Mouse (Mus musculus): ENCODE data around the gene Meis3. TPM values are rescaled to one million over a fixed set of nuclear protein-coding genes. Genes with fewer than 3 reads are reported as not detected.

Gene Meis3
- total and polyA plus RNA-seq, 2 experiments from 2014 or later, result 90.9 to 98.6 TPM

DNA sequence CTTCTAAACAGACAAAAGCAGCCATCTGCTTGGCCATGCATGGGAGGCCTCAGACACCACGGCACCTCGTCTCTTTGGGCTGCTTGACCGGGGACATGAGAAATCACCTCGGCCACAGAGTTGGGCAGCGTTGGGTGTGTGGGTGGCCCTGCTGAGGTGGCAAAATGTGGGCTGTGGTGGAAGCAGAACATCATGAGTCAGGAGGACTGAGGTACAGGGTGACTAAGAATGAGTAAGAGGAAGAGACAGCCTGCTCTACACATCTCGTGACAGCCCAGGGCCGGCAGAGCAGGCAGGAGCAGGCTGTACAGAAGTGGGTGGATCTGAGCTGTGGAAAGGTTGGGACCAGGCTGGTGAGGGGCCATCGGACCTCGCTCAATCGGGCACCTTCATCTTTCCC, 32.6 kb downstream of the Meis3 start:
- H3K36me3 ChIP-seq (ENCODE audit: insufficient read depth), result peaks cover 58% of the 10 kb centered on the region

DNA sequence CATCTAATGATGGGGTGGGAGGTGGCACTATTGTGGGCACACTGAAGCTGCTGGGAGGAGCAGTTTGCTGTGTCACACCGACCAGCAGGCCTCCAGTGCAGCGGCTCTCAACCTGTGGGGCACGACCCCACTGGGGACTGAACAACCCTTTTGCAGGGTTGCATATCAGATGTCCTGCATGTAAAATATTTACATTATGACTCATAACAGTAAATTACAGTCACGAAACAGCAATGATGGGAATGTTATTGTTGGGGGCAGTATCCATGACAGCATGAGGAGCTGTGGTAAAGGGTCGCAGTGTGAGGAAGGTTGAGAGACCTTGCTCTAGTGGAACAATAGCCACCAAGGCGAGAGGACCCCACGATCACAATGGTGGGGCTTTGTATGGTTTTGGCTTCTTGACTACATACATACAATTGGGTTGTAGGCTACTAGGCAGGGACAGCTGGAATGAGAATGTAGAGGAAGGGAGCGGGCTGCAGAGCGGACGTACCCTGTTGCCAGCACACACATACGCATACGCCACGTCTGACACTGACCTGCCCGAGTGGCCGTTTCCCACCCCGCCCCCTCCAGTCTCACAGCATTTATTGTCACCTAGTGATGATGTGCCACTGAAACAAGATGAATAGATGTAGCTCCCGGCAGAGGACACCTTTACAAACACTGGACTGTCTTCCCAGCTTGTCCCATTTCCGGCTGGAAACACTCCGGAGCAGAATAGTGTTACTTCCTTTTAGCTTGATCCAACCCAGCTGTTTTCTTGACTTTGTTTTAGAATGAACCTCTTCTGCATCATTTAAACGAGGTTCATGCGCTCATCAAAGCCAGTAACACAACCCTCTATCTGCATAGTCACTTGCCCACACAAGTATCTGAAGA, 34.1 kb downstream of the Meis3 start:
- H3K4me2 ChIP-seq (ENCODE audit: low read depth), result no peak overlapping the region
- no peak overlapping the region for H3K27ac ChIP-seq (ENCODE audit: low read depth, low read length)
- H3K4me1 ChIP-seq (ENCODE audit: insufficient read depth), result no peaks in the 10 kb centered on the region
- no peak for ATAC-seq
- DNase-seq, result no peak
- H3K27me3 ChIP-seq (ENCODE audit: insufficient read depth, low read length), result no peaks in the 10 kb centered on the region
- no peak for TF ChIP-seq CTCF (IDR thresholded peaks at IDR 0.05; ENCODE audit: low read depth)
- no peaks in the 10 kb centered on the region for H3K9me3 ChIP-seq (ENCODE audit: low read length)
- H3K36me3 ChIP-seq (ENCODE audit: insufficient read depth), result peaks cover 58% of the 10 kb centered on the region
- no peak overlapping the region for H3K9ac ChIP-seq
- 91% methylated on average over 21 of the region's 21 CpGs for WGBS
- no peak overlapping the region for H3K4me3 ChIP-seq (ENCODE audit: low read depth, low read length)

More for the DNA sequence above, 32.6 kb downstream of the Meis3 start:
- Histone ChIP-seq H3K4me3 (ENCODE audit: low read depth, low read length) (no peak overlapping the region), H3K27ac (ENCODE audit: low read depth, low read length) (no peak overlapping the region), H3K4me2 (ENCODE audit: low read depth) (no peak overlapping the region), H3K9ac (no peak overlapping the region), H3K4me1 (ENCODE audit: insufficient read depth) (no peaks in the 10 kb centered on the region), H3K27me3 (ENCODE audit: insufficient read depth, low read length) (no peaks in the 10 kb centered on the region), H3K9me3 (ENCODE audit: low read length) (no peaks in the 10 kb centered on the region)
- ATAC-seq (no peak; the same call in 1 of the 2 replicates), DNase-seq (no peak)
- TF ChIP-seq CTCF (IDR thresholded peaks at IDR 0.05; ENCODE audit: low read depth), result no peak
- WGBS, result 91% methylated on average over 10 of the region's 10 CpGs

DNA sequence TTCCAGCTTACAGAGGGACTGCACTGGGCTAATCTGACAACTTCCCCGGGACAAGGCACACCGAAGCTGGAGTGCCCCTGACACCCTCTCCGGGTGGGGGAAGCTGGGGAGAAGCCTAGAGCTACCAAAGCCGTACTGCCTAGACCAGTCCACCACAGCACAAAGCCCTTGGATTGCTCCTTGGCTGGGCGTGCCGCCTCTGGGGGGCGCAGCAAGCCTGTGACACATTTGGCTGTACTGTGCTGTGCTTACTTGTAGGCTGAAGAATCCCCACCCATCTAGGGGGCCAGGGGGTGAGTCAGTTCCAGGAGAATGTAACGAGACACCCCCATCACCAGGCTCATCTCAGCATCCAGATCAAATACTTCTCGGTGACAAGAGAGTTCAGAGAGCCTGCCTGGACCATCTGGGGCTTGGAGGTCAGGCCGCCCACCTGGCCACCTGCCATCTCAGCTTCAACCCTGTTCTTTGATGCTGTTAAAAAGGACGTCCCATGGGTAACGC, 36.0 kb downstream of the Meis3 start:
- H3K4me3 ChIP-seq (ENCODE audit: low read depth, low read length), result no peak overlapping the region
- no peaks in the 10 kb centered on the region for H3K9me3 ChIP-seq (ENCODE audit: low read length)
- H3K27ac ChIP-seq (ENCODE audit: low read depth, low read length), result no peak overlapping the region
- no peaks in the 10 kb centered on the region for H3K4me1 ChIP-seq (ENCODE audit: insufficient read depth)
- WGBS, result 78% methylated on average over 12 of the region's 12 CpGs
- DNase-seq (no peak), ATAC-seq (peak; percentile 38; the same call in 1 of the 2 replicates)
- H3K27me3 ChIP-seq (ENCODE audit: insufficient read depth, low read length), result no peaks in the 10 kb centered on the region
- H3K36me3 ChIP-seq (ENCODE audit: insufficient read depth), result peaks cover 68% of the 10 kb centered on the region
- 0 out of 2 replicates have a peak, but pooled peaks have one; percentile 4 for TF ChIP-seq CTCF (IDR thresholded peaks at IDR 0.05; ENCODE audit: low read depth)
- no peak overlapping the region for H3K9ac ChIP-seq
- no peak overlapping the region for H3K4me2 ChIP-seq (ENCODE audit: low read depth)

DNA sequence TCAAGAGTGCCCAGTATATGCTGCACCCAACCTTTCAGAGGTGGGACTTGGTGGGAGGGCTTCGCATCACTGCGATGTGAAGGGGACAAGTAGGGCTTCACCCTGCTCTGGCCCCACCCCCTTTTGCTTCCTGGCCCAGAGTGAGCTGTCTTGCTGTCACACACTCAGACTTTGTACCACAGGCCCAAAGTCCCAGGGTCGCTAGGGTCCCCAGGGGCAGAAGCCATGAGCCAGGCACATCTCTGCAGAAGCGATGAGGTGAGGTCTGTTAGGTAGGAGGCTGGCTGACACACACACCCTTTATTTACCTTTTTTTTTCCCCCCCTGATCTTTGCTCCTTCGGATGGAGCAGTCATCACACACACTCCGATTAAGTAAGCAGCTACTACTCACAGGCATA, 38.3 kb downstream of the Meis3 start:
- H3K27ac ChIP-seq (ENCODE audit: low read depth, low read length), result no peak overlapping the region
- no peak overlapping the region for H3K4me3 ChIP-seq (ENCODE audit: low read depth, low read length)
- no peak for TF ChIP-seq CTCF (IDR thresholded peaks at IDR 0.05; ENCODE audit: low read depth)
- peaks cover 81% of the 10 kb centered on the region for H3K36me3 ChIP-seq (ENCODE audit: insufficient read depth)
- H3K9ac ChIP-seq, result no peak overlapping the region
- DNase-seq (no peak), ATAC-seq (no peak)
- no peaks in the 10 kb centered on the region for H3K27me3 ChIP-seq (ENCODE audit: insufficient read depth, low read length)
- no peak overlapping the region for H3K4me2 ChIP-seq (ENCODE audit: low read depth)
- no peaks in the 10 kb centered on the region for H3K9me3 ChIP-seq (ENCODE audit: low read length)
- 88% methylated on average over 6 of the region's 6 CpGs for WGBS
- no peaks in the 10 kb centered on the region for H3K4me1 ChIP-seq (ENCODE audit: insufficient read depth)

DNA sequence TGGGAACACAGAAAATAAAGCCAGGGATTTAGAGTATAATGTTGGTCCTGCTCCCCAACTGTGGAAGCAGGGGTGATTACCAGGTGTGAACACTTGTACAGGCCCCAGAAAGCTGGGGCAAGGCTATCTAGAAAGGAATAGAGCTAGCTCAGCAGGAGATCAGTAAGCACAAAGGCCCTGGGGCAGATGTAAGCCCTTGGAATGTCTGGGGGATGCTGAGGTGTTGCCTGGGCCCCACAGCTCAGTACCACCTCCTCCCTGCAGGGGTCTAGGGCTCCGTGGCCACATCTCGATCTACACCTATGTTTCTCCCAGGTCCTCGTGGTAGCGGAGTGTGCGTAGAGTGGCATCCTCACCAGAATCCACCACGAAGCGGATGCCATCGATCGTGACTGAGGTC, 39.1 kb downstream of the Meis3 start:
- no peak for ATAC-seq
- DNase-seq, result no peak
- WGBS, result 93% methylated on average over 9 of the region's 9 CpGs
- Histone ChIP-seq H3K27ac (ENCODE audit: low read depth, low read length) (no peak overlapping the region), H3K9me3 (ENCODE audit: low read length) (no peaks in the 10 kb centered on the region), H3K36me3 (ENCODE audit: insufficient read depth) (peaks cover 83% of the 10 kb centered on the region), H3K4me3 (ENCODE audit: low read depth, low read length) (no peak overlapping the region), H3K27me3 (ENCODE audit: insufficient read depth, low read length) (no peaks in the 10 kb centered on the region), H3K9ac (no peak overlapping the region), H3K4me1 (ENCODE audit: insufficient read depth) (no peaks in the 10 kb centered on the region), H3K4me2 (ENCODE audit: low read depth) (no peak overlapping the region)
- TF ChIP-seq CTCF (IDR thresholded peaks at IDR 0.05; ENCODE audit: low read depth), result no peak

DNA sequence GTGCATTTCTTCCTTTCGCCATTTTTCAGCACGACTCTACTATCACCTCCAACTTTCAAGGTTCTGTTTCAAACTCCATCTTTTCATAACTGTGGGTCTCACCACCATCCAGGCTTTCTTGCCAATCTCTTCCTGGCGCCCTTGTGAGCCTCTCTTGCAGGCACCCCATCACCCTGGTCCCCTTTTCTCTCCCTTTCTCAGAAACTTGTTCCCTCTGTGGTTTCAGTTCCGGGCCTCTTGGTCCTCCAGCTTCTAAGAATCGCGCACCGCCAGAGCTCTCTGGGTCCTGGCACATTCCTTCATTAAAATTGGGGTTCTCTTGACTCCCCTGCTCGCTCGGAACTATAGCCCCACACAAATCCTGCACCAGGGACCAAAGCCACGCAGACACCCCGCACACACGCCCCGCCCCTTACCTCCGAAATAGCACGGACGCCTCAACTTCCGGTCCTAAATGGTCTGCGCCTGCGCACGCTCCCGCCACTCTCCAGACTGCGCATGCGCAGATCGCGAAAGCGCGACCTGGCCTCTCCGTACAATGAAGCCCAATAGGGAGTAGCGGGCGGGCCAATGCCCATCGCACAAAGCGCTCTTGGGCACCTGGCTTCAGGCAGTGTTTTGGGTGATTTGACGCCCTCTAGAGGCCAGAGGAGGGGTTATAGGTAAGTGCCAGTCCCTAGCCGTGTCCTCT, 46.8 kb downstream of the Meis3 start, which contains the start of gene Dhx34:
Dhx34 (minus strand) TSS at position 456 of the 691 bp plus-strand sequence.
- TF ChIP-seq CTCF (IDR thresholded peaks at IDR 0.05; ENCODE audit: low read depth), result peak; percentile 60
- DNase-seq, result peak; percentile 98
- peaks cover 8% of the 10 kb centered on the region; the same call in 1 of the 2 replicates for H3K4me1 ChIP-seq (ENCODE audit: insufficient read depth)
- H3K4me2 ChIP-seq (ENCODE audit: low read depth), result peak within 1 kb of the TSS; percentile 71
- peak within 1 kb of the TSS; percentile 77 for H3K9ac ChIP-seq
- peaks cover 14% of the 10 kb centered on the region for H3K36me3 ChIP-seq (ENCODE audit: insufficient read depth)
- peak; percentile 97 for ATAC-seq
- H3K27me3 ChIP-seq (ENCODE audit: insufficient read depth, low read length), result no peaks in the 10 kb centered on the region
- H3K4me3 ChIP-seq (ENCODE audit: low read depth, low read length), result peak within 1 kb of the TSS; percentile 63
- no peaks in the 10 kb centered on the region for H3K9me3 ChIP-seq (ENCODE audit: low read length)
- 1% methylated on average over 34 of the region's 34 CpGs for WGBS
- peak within 1 kb of the TSS; percentile 83 for H3K27ac ChIP-seq (ENCODE audit: low read depth, low read length)

Data from forebrain, postnatal 0 days (tissue).